Mouse (Mus musculus) erythroblast, embryonic 14.5 days (primary cell): Measurements from ENCODE around the gene Grm1. TPM values are rescaled to one million over a fixed set of nuclear protein-coding genes. Genes with fewer than 3 reads are reported as not detected.

Experiments used
- H3K27me3 ChIP-seq: 2 replicates; pipeline ENCODE4 v1.6.1; 2012; ENCODE audit warnings: inconsistent platforms; ENCODE audit not compliant: control insufficient read depth
- H3K36me3 ChIP-seq: 2 replicates; pipeline ENCODE4 v1.6.1; 2012; ENCODE audit warnings: mild to moderate bottlenecking, inconsistent platforms; ENCODE audit not compliant: control insufficient read depth
- H3K4me1 ChIP-seq: 2 replicates; pipeline ENCODE4 v1.6.1; 2012; ENCODE audit warnings: inconsistent platforms; ENCODE audit not compliant: control insufficient read depth
- H3K4me3 ChIP-seq: replicated peaks from 2 replicates; pipeline ENCODE3; 2012; ENCODE audit warnings: moderate library complexity, mild to moderate bottlenecking, inconsistent platforms
- H3K9me3 ChIP-seq: 2 replicates; pipeline ENCODE4 v1.6.1; 2012; ENCODE audit warnings: low read length, inconsistent platforms, mixed read lengths; ENCODE audit not compliant: control insufficient read depth
- GATA1 ChIP-seq: IDR thresholded peaks from 2 replicates; pipeline ENCODE4 v1.6.1; 2012; ENCODE audit warnings: low read length, inconsistent platforms, mixed read lengths
- TAL1 ChIP-seq: IDR thresholded peaks from 3 replicates; pipeline ENCODE4 v1.6.1; 2012; ENCODE audit warnings: low read length, inconsistent platforms, mixed read lengths
- polyA plus RNA-seq: library from polyadenylated mRNA; stranded (reverse); fragments of >175 nt; gene quantifications from 2 replicates; pipeline ENCODE4 v1.2.3, GENCODE M21; 2012

The Grm1 gene
- polyA plus RNA-seq, 1 experiment = 0.01 TPM

DNA sequence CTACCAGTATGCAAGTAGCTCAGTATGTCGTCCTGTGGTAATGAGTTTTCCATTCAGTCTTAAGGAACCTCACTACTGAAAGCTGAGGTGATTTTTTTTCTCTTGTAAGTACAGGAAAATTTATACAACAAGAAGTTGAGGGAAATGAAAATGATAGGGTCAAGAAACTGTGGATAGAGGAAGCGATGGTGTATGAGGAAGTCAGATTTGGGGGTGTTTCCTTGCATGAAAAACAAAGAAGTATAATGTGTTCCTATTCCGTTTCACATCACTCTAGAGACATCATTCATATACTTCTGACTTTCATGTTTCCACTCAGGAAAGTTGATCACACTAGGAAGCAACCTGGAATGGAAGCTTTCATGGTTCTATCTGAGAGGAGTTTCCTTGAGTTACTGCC lies 422.2 kb downstream of the Grm1 start:
- Histone ChIP-seq H3K27me3 (no peaks in the 10 kb centered on the region), H3K36me3 (no peaks in the 10 kb centered on the region), H3K4me3 (no peak overlapping the region), H3K9me3 (no peaks in the 10 kb centered on the region), H3K4me1 (no peaks in the 10 kb centered on the region)
- TF ChIP-seq TAL1 = no peak
- no peak for TF ChIP-seq GATA1

DNA sequence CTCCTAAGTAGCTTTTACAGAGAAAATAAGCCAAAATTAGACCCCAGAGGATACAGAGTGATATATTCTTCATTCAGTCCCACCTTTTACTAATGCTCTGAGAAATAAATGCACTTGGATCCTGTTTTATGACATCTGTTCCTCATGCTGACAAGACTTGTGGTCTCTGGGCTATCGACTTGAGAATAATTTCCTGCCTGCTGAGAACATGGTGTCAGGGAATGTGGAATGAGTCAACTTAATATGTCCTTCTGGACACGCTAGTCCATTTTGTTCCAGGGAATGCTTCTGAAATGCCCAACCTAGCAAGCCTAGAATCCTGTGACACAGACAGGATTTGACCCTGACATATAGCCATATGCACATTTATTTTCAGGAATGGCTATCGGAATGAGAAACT lies 423.0 kb downstream of the Grm1 start:
- TF ChIP-seq GATA1 = no peak
- no peak for TF ChIP-seq TAL1

DNA sequence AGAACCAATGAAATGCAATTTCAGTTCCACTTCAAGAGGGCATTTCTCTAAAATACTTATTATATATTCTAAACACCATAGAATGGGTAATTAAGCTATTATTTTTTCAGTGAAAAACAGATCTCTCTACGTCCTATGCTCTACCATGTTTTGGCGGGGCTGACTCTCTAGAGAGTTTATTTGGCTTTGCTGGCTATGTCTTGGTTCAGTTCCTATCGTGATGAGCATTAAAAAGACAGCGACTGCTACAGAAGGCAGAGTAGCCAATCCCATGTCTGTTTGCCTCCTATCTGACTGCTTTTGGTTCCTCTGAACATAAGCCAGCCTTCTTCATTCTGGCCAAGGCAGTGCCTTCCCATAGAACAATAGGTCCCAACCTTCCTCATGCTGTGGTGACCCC lies 425.5 kb downstream of the Grm1 start:
- Histone ChIP-seq H3K36me3 (no peaks in the 10 kb centered on the region), H3K4me1 (no peaks in the 10 kb centered on the region), H3K9me3 (peaks cover 3% of the 10 kb centered on the region; the same call in 1 of the 2 replicates), H3K27me3 (no peaks in the 10 kb centered on the region), H3K4me3 (no peak overlapping the region)
- no peak for TF ChIP-seq TAL1
- TF ChIP-seq GATA1 = no peak

More for the DNA sequence above, 423.0 kb downstream of the Grm1 start:
- H3K4me1 ChIP-seq = no peaks in the 10 kb centered on the region
- H3K4me3 ChIP-seq = no peak overlapping the region
- no peaks in the 10 kb centered on the region for H3K36me3 ChIP-seq
- no peaks in the 10 kb centered on the region for H3K9me3 ChIP-seq
- H3K27me3 ChIP-seq = no peaks in the 10 kb centered on the region

DNA sequence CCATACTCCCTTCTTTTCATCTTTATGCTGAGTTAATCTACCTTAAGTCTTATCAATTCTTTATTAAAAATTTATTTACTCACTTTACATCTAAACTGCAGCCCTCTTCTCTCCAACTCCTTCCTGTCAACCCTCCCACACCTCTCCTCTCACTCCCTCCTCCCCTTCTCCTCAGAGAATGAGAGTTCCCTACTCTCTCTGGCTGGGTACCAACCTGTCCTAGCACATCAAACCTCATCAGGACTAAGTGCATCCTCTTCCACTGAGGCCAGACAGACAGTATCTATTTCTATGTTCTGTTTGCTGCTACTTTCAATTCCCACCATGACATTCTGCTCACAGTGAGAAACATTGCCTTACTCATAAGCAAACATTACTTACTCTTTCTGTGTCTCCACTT lies 426.2 kb downstream of the Grm1 start:
- Histone ChIP-seq H3K9me3 (peaks cover 6% of the 10 kb centered on the region), H3K36me3 (no peaks in the 10 kb centered on the region), H3K27me3 (no peaks in the 10 kb centered on the region), H3K4me3 (no peak overlapping the region), H3K4me1 (no peaks in the 10 kb centered on the region)
- TF ChIP-seq TAL1 = no peak
- no peak for TF ChIP-seq GATA1

Other genes starting within 250 kb of the Grm1 start
- 0.01 TPM in 2 replicates for gene Shprh, start 67.1 kb upstream of the Grm1 start, polyA plus RNA-seq
- gene Fbxo30, start 199.0 kb upstream of the Grm1 start, polyA plus RNA-seq = 0.81 and 1.2 TPM in 2 replicates